Mouse (Mus musculus) lung, adult 2 months (tissue): Measurements from ENCODE around the gene Zfp609.

ENCODE experiments used
- CTCF ChIP-seq: fragments of 200-500 bp; IDR thresholded peaks from 2 replicates; pipeline ENCODE4 v1.5.1; 2011; ENCODE audit warnings: mild to moderate bottlenecking, low read length, control low read depth; ENCODE audit not compliant: insufficient read depth
- POLR2A ChIP-seq: fragments of 200-500 bp; IDR thresholded peaks from 2 replicates; pipeline ENCODE4 v1.6.1; 2011; ENCODE audit warnings: low read depth, mild to moderate bottlenecking, control low read depth, low read length, borderline replicate concordance; ENCODE audit errors: extremely low read depth

DNA sequence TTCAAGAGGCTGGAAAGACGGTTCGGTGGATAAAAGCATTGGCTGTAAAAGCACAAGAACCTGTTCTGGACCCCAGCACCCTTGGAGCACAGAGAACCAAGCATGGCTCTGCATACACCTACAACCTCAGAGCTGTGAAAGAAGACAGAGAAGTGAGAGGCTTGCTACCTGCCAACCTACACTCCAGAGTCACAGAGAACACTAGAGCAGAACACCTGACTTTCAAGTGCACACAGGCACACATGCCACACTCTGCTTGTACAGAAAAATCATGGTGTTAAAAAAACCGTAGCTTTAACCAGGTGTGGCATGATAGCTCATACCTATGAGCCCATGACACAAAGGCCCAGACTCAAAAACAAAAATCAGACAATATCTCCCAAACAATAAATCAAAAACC, 37.6 kb downstream of the Zfp609 start:
- no peak for TF ChIP-seq CTCF
- TF ChIP-seq POLR2A = no peak
